Mouse (Mus musculus) frontal cortex, postnatal 36 days (tissue): ENCODE measurements around the gene Hist2h2bb.
"Not testable (repeated sequence)": the region's sequence is repeated elsewhere in the genome, so short reads cannot be mapped to it uniquely, and the experiment has no call there.

Experiments used
- DNase-seq, 2 experiments: peaks; one replicate each; pipeline ENCODE4 v3.0.0; 2022; ENCODE audit warnings: low spot score in 2 of 2

Hist2h2bb gene

GRCm38 (mm10) chr3:96263558-96264403 lies 5.8 kb upstream of the Hist2h2bb start:
- DNase-seq = peak; percentile 47 to 59

- no peak for DNase-seq
Measured at GRCm38 (mm10) chr3:96264404-96264949, 5.1 kb upstream of the Hist2h2bb start.

GRCm38 (mm10) chr3:96266132-96266710 lies 3.3 kb upstream of the Hist2h2bb start:
- DNase-seq = no peak

- no peak for DNase-seq
Measured at GRCm38 (mm10) chr3:96267541-96267940, 2.0 kb upstream of the Hist2h2bb start.

GRCm38 (mm10) chr3:96268051-96268775 lies 1.3 kb upstream of the Hist2h2bb start, which contains the start of gene Hist2h3b:
Gene Hist2h3b, plus strand, starts transcription at chr3:96268654.
- DNase-seq = peak; percentile 85 to 90

- DNase-seq = peak; percentile 36 to 56
Measured at GRCm38 (mm10) chr3:96268776-96269378, 675 bp upstream of the Hist2h2bb start.

GRCm38 (mm10) chr3:96273591-96274465 lies 4.3 kb downstream of the Hist2h2bb start:
- DNase-seq = no peak

- peak in 1 of 2 experiments; percentile 46 for DNase-seq
Measured at GRCm38 (mm10) chr3:96277428-96277799, 7.9 kb downstream of the Hist2h2bb start.

- peak; percentile 92 to 94 for DNase-seq
Measured at GRCm38 (mm10) chr3:96277800-96278624, 8.5 kb downstream of the Hist2h2bb start.

- no peak for DNase-seq
Measured at GRCm38 (mm10) chr3:96280660-96281059, 11.1 kb downstream of the Hist2h2bb start.

- DNase-seq = peak in 1 of 2 experiments; percentile 60
Measured at GRCm38 (mm10) chr3:96284457-96284856, 14.9 kb downstream of the Hist2h2bb start.

- not testable (repeated sequence) for DNase-seq
Measured at GRCm38 (mm10) chr3:96287334-96287733, 17.8 kb downstream of the Hist2h2bb start.

- no peak for DNase-seq
Measured at GRCm38 (mm10) chr3:96289201-96289600, 19.6 kb downstream of the Hist2h2bb start.

GRCm38 (mm10) chr3:96290727-96291126 lies 21.2 kb downstream of the Hist2h2bb start:
- not testable (repeated sequence) for DNase-seq

- no peak for DNase-seq
Measured at GRCm38 (mm10) chr3:96292641-96293040, 23.1 kb downstream of the Hist2h2bb start.

- DNase-seq = no peak
Measured at GRCm38 (mm10) chr3:96293368-96293767, 23.8 kb downstream of the Hist2h2bb start.

GRCm38 (mm10) chr3:96293787-96294186 lies 24.2 kb downstream of the Hist2h2bb start, which contains the start of gene Fcgr1:
Gene Fcgr1, minus strand, starts transcription at chr3:96293969.
- no peak for DNase-seq

- DNase-seq = no peak
Measured at GRCm38 (mm10) chr3:96298360-96298759, 28.8 kb downstream of the Hist2h2bb start.

GRCm38 (mm10) chr3:96299562-96299961 lies 30.0 kb downstream of the Hist2h2bb start:
- DNase-seq = no peak
